ENCODE assay signal across 17 mouse cellular contexts in the genomic region with DNA sequence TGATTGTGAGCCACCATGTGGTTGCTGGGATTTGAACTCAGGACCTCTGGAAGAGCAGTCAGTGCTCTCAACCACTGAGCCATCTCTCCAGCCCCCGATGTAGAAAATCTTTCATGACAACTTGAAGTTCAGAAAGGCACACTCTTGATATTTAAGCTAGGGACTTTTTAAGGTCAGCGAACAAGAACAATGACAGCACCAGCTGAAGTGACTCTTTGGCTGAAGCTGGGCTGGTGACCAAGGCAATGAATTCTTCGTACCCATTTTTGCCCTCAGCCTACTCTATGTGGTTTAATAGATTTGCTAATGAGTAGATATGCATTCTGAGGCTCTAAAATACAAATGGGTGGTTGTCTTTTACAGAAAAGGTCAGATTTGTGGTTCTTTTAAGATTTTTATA.
"Had no signal": no experiment of that assay in that cellular context is flagged by ENCODE, and none has a peak within 500 bp of the region (broad histone marks: within the 10 kb centered on the region; RNA-seq: fewer than 3 reads in every experiment).

No protein-coding gene starts in this region.

- H3K9ac ChIP-seq: liver, embryonic 12.5 days; liver, embryonic 14.5 days; lung, embryonic 14.5 days; midbrain, embryonic 12.5 days; neural tube, embryonic 12.5 days had no signal

- H3K4me3 ChIP-seq: liver, embryonic 12.5 days; megakaryocyte, embryonic 14.5 days; midbrain, embryonic 12.5 days; neural tube, embryonic 12.5 days had no signal

- ATAC-seq: liver, embryonic 12.5 days had no signal

- H3K4me1 ChIP-seq: liver, embryonic 12.5 days; megakaryocyte, embryonic 14.5 days; midbrain, embryonic 12.5 days; neural tube, embryonic 12.5 days had no signal

- H3K36me3 ChIP-seq: liver, embryonic 12.5 days; midbrain, embryonic 12.5 days; neural tube, embryonic 12.5 days had no signal

- H3K27me3 ChIP-seq: liver, embryonic 12.5 days; midbrain, embryonic 12.5 days; neural tube, embryonic 12.5 days had no signal

- H3K9me3 ChIP-seq: liver, embryonic 12.5 days; megakaryocyte, embryonic 14.5 days; midbrain, embryonic 12.5 days; neural tube, embryonic 12.5 days had no signal

- H3K4me2 ChIP-seq: liver, embryonic 12.5 days; lung, embryonic 14.5 days; midbrain, embryonic 12.5 days; neural tube, embryonic 12.5 days had no signal

- H3K27ac ChIP-seq: liver, embryonic 12.5 days; liver, embryonic 14.5 days; macrophage; midbrain, embryonic 12.5 days; neural tube, embryonic 12.5 days had no signal

- DNase-seq: lung, adult 18-20 months; lung, embryonic 14.5 days; lung, postnatal 10 days; midbrain, embryonic 14.5 days; right cerebral cortex, adult 18-20 months; right cerebral cortex, postnatal 25 days; right cerebral cortex, postnatal 4 days; spleen, adult 18-20 months; thymus, adult 18-20 months; thymus, postnatal 14 days; thymus, postnatal 4 days had no signal
